27 mouse cellular contexts compared by ENCODE assay signal in genomic region chr5:45580279-45580678, GRCm38 (mm10). TPM values are rescaled to one million over a fixed set of nuclear protein-coding genes. Genes with fewer than 3 reads are reported as not detected.
"Had no signal": no experiment of that assay in that cellular context is flagged by ENCODE, and none has a peak within 500 bp of the region (broad histone marks: within the 10 kb centered on the region; RNA-seq: fewer than 3 reads in every experiment).

No protein-coding gene starts in this region.

- H3K9ac ChIP-seq: heart, embryonic 12.5 days; hindbrain, embryonic 12.5 days; hindbrain, embryonic 14.5 days; limb, embryonic 12.5 days; liver, embryonic 12.5 days; liver, embryonic 14.5 days had no signal

- H3K4me2 ChIP-seq: heart, embryonic 12.5 days; hindbrain, embryonic 12.5 days; hindbrain, embryonic 14.5 days; limb, embryonic 12.5 days; liver, embryonic 12.5 days had no signal

- H3K4me1 ChIP-seq: heart, embryonic 10.5 days; heart, embryonic 12.5 days; hindbrain, embryonic 10.5 days; hindbrain, embryonic 12.5 days; limb, embryonic 10.5 days; limb, embryonic 12.5 days; liver, embryonic 12.5 days had no signal

- DNase-seq: gastrocnemius, adult 2 months; gastrocnemius, postnatal 10 days; gastrocnemius, postnatal 25 days; heart, adult 18-20 months; heart, postnatal 10 days; heart, postnatal 4 days; kidney, adult 18-20 months; kidney, adult 8-10 months; kidney, postnatal 10 days; kidney, postnatal 25 days; kidney, postnatal 4 days; layer of hippocampus, adult 9-11 months; layer of hippocampus, postnatal 36 days; liver had no signal

- H3K27me3 ChIP-seq: heart, embryonic 12.5 days; hindbrain, embryonic 12.5 days; limb, embryonic 12.5 days; liver, embryonic 12.5 days had no signal

- H3K27ac ChIP-seq: gastrocnemius, adult 2 months; heart, embryonic 10.5 days; hindbrain, embryonic 10.5 days; hindbrain, embryonic 12.5 days; hindbrain, embryonic 14.5 days; limb, embryonic 10.5 days; limb, embryonic 12.5 days; liver, embryonic 12.5 days; liver, embryonic 14.5 days had no signal

- H3K9me3 ChIP-seq: heart, embryonic 10.5 days; heart, embryonic 12.5 days; hindbrain, embryonic 10.5 days; hindbrain, embryonic 12.5 days; limb, embryonic 10.5 days; limb, embryonic 12.5 days; liver, embryonic 12.5 days had no signal

- H3K4me3 ChIP-seq: gastrocnemius, adult 2 months; heart, embryonic 10.5 days; heart, embryonic 12.5 days; hindbrain, embryonic 10.5 days; hindbrain, embryonic 12.5 days; limb, embryonic 10.5 days; limb, embryonic 12.5 days; liver, embryonic 12.5 days had no signal

- H3K36me3 ChIP-seq: heart, embryonic 10.5 days; heart, embryonic 12.5 days; hindbrain, embryonic 10.5 days; hindbrain, embryonic 12.5 days; limb, embryonic 10.5 days; limb, embryonic 12.5 days; liver, embryonic 12.5 days had no signal

- ATAC-seq: hindbrain, embryonic 16.5 days; inflammation-experienced regulatory T-cells, adult 6 months; intestine, embryonic 16.5 days; liver, embryonic 12.5 days had no signal

RNA-seq across cellular contexts. Expression of gene Fam184b, which starts 59.1 kb away (rescaled TPM):
- total RNA-seq: granulocyte monocyte progenitor cell, adult 5-6 weeks had no signal
